Mouse (Mus musculus): ENCODE results near the gene Atp6v1e2.
A peak's percentile ranks its signal among the peaks of the same experiment; 100 is the strongest.

Atp6v1e2 gene

GRCm38 (mm10) chr17:86913003-86913607 lies 34.6 kb downstream of the Atp6v1e2 start:
- DNase-seq = no peak

GRCm38 (mm10) chr17:86911261-86911660 lies 36.4 kb downstream of the Atp6v1e2 start:
- no peak for DNase-seq

- DNase-seq = peak; percentile 82 to 83
These were observed 37.8 kb downstream of the Atp6v1e2 start for GRCm38 (mm10) chr17:86909733-86910495.

- DNase-seq = no peak
These were observed 39.4 kb downstream of the Atp6v1e2 start for GRCm38 (mm10) chr17:86908316-86908715.

- DNase-seq = peak; percentile 46 to 51
These were observed 40.6 kb downstream of the Atp6v1e2 start for GRCm38 (mm10) chr17:86907092-86907491.

- DNase-seq = peak; percentile 35 to 53
These were observed 41.1 kb downstream of the Atp6v1e2 start for GRCm38 (mm10) chr17:86906601-86907000.

GRCm38 (mm10) chr17:86906136-86906461 lies 41.6 kb downstream of the Atp6v1e2 start:
- peak; percentile 93 to 95 for DNase-seq

GRCm38 (mm10) chr17:86905297-86906135 lies 42.2 kb downstream of the Atp6v1e2 start:
- DNase-seq = peak; percentile 77 to 82

GRCm38 (mm10) chr17:86904206-86904605 lies 43.5 kb downstream of the Atp6v1e2 start:
- DNase-seq = peak; percentile 31 to 36

- DNase-seq = peak in 1 of 2 experiments; percentile 44
These were observed 44.1 kb downstream of the Atp6v1e2 start for GRCm38 (mm10) chr17:86903596-86903995.

- DNase-seq = no peak
These were observed 45.2 kb downstream of the Atp6v1e2 start for GRCm38 (mm10) chr17:86902399-86903067.

- no peak for DNase-seq
These were observed 47.1 kb downstream of the Atp6v1e2 start for GRCm38 (mm10) chr17:86900564-86900963.

- no peak for DNase-seq
These were observed 47.9 kb downstream of the Atp6v1e2 start for GRCm38 (mm10) chr17:86899821-86900220.

GRCm38 (mm10) chr17:86897486-86898165 lies 50.1 kb downstream of the Atp6v1e2 start:
- peak; percentile 73 to 81 for DNase-seq

GRCm38 (mm10) chr17:86895191-86895590 lies 52.5 kb downstream of the Atp6v1e2 start:
- no peak for DNase-seq

All from cerebellum, postnatal 10 days (tissue).